Mouse (Mus musculus) neural tube, embryonic 13.5 days (tissue): ENCODE measurements around the gene Znrd1as. TPM values are rescaled to one million over a fixed set of nuclear protein-coding genes. Genes with fewer than 3 reads are reported as not detected.
"Not testable (repeated sequence)": the region's sequence is repeated elsewhere in the genome, so short reads cannot be mapped to it uniquely, and the experiment has no call there.

ENCODE experiments used
- ATAC-seq: fragments of 200-750 bp; cut with Nextera tagmentation; 2 replicates; pipeline ENCODE4 v1.8.0; 2017; ENCODE audit warnings: low read depth, mild to moderate bottlenecking, moderate TSS enrichment, moderate library complexity
- H3K27ac ChIP-seq: fragments of 300-500 bp; sonication (generic); replicated peaks from 2 replicates; pipeline ENCODE4 v1.5.1; 2015; ENCODE audit warnings: moderate library complexity, mild to moderate bottlenecking, inconsistent platforms
- H3K27me3 ChIP-seq: fragments of 300-500 bp; sonication (generic); 2 replicates; pipeline ENCODE4 v1.6.1; 2015; ENCODE audit warnings: mild to moderate bottlenecking, inconsistent platforms
- H3K36me3 ChIP-seq: fragments of 300-500 bp; sonication (generic); 2 replicates; pipeline ENCODE4 v1.6.1; 2015; ENCODE audit warnings: mild to moderate bottlenecking, inconsistent platforms
- H3K4me1 ChIP-seq: fragments of 300-500 bp; sonication (generic); replicated peaks from 2 replicates; pipeline ENCODE4 v1.6.1; 2015; ENCODE audit warnings: inconsistent platforms
- H3K4me2 ChIP-seq: fragments of 300-500 bp; sonication (generic); 2 replicates; pipeline ENCODE4 v1.6.1; 2015; ENCODE audit warnings: inconsistent platforms, mild to moderate bottlenecking, moderate library complexity
- H3K4me3 ChIP-seq: fragments of 300-500 bp; sonication (generic); 2 replicates; pipeline ENCODE4 v1.5.1; 2015; ENCODE audit warnings: mild to moderate bottlenecking, inconsistent platforms
- H3K9ac ChIP-seq: fragments of 300-500 bp; sonication (generic); 2 replicates; pipeline ENCODE4 v1.6.1; 2015; ENCODE audit warnings: moderate library complexity, mild to moderate bottlenecking, inconsistent platforms
- H3K9me3 ChIP-seq: fragments of 300-500 bp; sonication (generic); 2 replicates; pipeline ENCODE4 v1.6.1; 2016; ENCODE audit warnings: inconsistent platforms
- WGBS: fragments of 180-500 bp; shearing (Covaris S2); methylation state at CpG from one replicate; pipeline ENCODE4 v1.1.7; 2015; 5-methylcytosine and 5-hydroxymethylcytosine counted together
- polyA plus RNA-seq: library from polyadenylated mRNA; unstranded; fragments of >200 nt; fragmentation: Nextera tagmentation; extraction: Ambion mirVana; gene quantifications from 2 replicates; pipeline ENCODE4 v1.2.1, GENCODE M21; 2015

Znrd1as gene
- polyA plus RNA-seq, 1 experiment from 2014 or later, result 5.8 TPM

- Histone ChIP-seq H3K9me3 (no peaks in the 10 kb centered on the region), H3K9ac (no peak overlapping the region), H3K4me1 (0 out of 2 replicates have a peak, but pooled peaks cover 4% of the 10 kb centered on the region), H3K27me3 (peaks cover 30% of the 10 kb centered on the region), H3K36me3 (no peaks in the 10 kb centered on the region), H3K4me2 (peak overlapping the region; percentile 36), H3K27ac (no peak overlapping the region), H3K4me3 (peak overlapping the region; percentile 16)
- 10% methylated on average over 24 of the region's 24 CpGs for WGBS
- ATAC-seq, result no peak
Measured at GRCm38 (mm10) chr17:36988475-36988874, 30.1 kb downstream of the Znrd1as start.

DNA sequence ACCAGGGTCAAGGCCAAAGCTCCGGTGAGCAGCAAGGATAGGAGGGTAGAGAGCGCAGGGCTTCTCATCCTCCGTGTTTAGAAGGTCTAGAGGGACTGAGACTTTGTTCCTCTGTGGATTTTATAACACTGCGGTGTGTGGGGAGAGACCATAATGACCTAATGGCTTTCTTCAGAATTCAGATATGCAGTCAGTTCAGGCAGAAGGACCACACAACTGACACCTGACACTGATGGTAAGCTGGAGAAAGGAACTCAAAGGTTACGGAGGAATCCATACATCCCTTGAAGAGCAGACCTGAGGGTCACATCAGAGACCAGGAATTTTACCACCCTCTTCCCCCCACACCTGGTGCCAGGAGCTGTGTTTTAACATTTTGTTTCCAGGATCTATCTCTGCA is 31.0 kb downstream of the Znrd1as start, which contains the start of gene H2-M5:
H2-M5 (minus strand) TSS at position 101 of the 400 bp plus-strand sequence.
- Histone ChIP-seq H3K9ac (no peak within 1 kb of the TSS), H3K9me3 (no peaks in the 10 kb centered on the region), H3K4me3 (peak within 1 kb of the TSS; percentile 16), H3K4me1 (0 out of 2 replicates have a peak, but pooled peaks cover 4% of the 10 kb centered on the region), H3K4me2 (peak within 1 kb of the TSS; percentile 36), H3K36me3 (no peaks in the 10 kb centered on the region), H3K27me3 (peaks cover 30% of the 10 kb centered on the region), H3K27ac (no peak within 1 kb of the TSS)
- no peak for ATAC-seq
- WGBS, result 26% methylated on average over 5 of the region's 5 CpGs

DNA sequence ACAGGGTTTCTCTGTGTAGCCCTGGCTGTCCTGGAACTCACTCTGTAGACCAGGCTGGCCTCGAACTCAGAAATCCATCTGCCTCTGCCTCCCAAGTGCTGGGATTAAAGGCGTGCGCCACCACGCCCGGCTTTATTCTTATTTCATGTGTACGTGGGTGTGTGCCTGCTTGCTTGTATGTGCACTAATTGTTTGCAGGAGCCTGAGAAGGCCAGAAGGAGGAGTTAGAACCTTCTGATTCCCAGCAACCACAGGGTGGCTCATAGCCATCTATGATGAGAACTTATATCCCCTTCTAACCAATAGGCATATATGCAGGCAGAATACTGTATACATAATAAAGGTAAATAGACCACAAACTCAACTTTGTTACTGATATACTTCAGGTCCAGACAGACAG is 32.2 kb downstream of the Znrd1as start:
- not testable (repeated sequence) for H3K27ac ChIP-seq, H3K9ac ChIP-seq, H3K9me3 ChIP-seq, H3K4me1 ChIP-seq, H3K4me2 ChIP-seq, ATAC-seq, H3K36me3 ChIP-seq, H3K4me3 ChIP-seq
- WGBS, result 97% methylated on average over 6 of the region's 6 CpGs
- H3K27me3 ChIP-seq, result peaks cover 30% of the 10 kb centered on the region

DNA sequence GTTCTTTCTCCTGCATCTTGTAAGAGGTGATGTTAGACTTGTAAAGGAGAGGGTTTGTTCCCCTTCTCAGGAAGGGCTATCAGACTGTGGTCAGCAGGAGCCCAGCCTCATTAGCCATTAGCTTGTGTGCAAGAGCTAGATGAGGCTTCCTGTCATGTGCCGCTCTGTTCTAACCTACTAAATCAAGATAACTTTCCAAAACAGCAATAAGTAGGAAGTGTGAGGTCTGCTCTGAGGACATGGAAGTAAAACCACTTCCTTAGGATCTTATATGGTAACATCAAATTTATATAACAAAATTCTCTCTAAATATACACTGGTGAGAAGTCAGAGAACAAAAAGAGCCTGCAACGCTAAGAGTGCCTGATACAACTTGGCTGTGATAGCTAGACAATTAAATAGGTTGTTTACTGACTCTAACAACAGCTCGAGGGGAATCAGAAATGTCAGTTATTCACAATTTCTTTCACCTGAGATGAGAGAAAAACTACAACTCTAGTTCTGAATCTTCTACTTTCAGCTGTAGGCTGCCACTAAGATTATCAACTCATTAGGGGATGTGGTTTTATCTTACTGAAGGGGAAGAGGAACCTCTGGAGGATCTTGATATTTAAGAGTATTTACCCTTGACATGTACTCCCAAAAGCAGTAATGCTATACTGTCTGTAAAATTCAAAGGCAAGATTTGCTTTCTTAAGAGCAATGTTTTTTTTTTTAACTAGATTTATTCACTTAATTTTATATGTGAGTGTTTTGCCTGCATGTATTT is 34.1 kb downstream of the Znrd1as start:
- no peaks in the 10 kb centered on the region for H3K36me3 ChIP-seq
- H3K4me1 ChIP-seq, result 0 out of 2 replicates have a peak, but pooled peaks cover 4% of the 10 kb centered on the region
- no peak overlapping the region for H3K4me2 ChIP-seq
- no peak overlapping the region for H3K4me3 ChIP-seq
- H3K9ac ChIP-seq, result no peak overlapping the region
- no peak overlapping the region for H3K27ac ChIP-seq
- 71% methylated on average over 3 of the region's 3 CpGs for WGBS
- peaks cover 26% of the 10 kb centered on the region for H3K27me3 ChIP-seq
- ATAC-seq, result no peak
- H3K9me3 ChIP-seq, result no peaks in the 10 kb centered on the region

DNA sequence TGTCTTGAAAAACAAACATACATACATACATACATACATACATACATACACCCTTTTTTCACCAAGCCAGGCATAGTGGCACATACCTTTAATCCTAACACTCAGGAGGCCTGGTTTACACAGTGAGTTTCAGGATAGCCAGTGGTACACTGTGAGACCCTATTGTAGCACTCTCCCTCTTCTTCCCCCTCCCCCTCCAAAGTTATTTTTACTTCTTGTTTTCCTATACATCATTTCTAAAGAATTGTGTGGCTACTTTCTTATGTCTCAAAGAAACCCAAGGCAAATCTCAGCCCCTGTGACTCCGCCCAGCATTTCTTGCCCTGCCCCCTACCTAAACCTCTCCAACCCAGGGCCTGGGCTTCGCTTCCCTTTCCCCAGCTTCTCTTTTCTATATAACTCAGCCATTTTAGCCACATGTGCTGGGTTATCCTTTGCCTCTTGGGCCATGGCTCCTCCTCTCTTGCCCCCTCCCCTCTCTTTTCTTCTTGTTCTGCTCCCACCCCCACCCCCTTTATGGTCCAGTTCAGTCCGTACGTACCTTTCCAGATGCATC is 35.5 kb downstream of the Znrd1as start:
- Histone ChIP-seq H3K27me3 (peaks cover 13% of the 10 kb centered on the region), H3K27ac (no peak overlapping the region), H3K9me3 (no peaks in the 10 kb centered on the region), H3K4me3 (no peak overlapping the region), H3K9ac (no peak overlapping the region), H3K4me1 (no peaks in the 10 kb centered on the region), H3K36me3 (no peaks in the 10 kb centered on the region), H3K4me2 (no peak overlapping the region)
- 78% methylated on average over 4 of the region's 4 CpGs for WGBS
- ATAC-seq, result no peak

DNA sequence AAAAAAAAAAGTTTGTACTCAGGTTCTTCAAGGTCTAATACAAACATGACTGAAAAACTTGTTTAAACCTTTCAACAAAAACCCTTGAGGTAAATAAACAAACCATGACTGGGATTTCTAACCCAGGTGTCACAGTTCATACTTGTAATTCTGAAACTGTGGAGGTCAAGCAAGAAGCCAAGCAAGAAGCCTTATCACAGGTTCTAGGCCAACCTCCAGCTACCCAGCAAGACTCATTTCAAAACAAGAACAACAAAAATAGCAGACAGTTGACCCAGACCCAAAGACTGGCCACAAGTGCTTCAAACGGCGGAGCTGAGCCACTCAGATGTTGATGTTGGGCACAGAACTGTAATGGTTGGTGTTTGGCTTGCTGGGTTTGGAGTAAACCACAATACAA is 36.1 kb downstream of the Znrd1as start:
- peaks cover 6% of the 10 kb centered on the region for H3K27me3 ChIP-seq

GRCm38 (mm10) chr17:36995448-36995847 is 37.1 kb downstream of the Znrd1as start:
- H3K36me3 ChIP-seq, result no peaks in the 10 kb centered on the region
- no peak overlapping the region for H3K4me2 ChIP-seq
- no peak overlapping the region for H3K9ac ChIP-seq
- H3K4me1 ChIP-seq, result no peaks in the 10 kb centered on the region
- no peaks in the 10 kb centered on the region for H3K9me3 ChIP-seq
- H3K27me3 ChIP-seq, result no peaks in the 10 kb centered on the region
- 71% methylated on average over 3 of the region's 3 CpGs for WGBS
- H3K4me3 ChIP-seq, result no peak overlapping the region
- no peak overlapping the region for H3K27ac ChIP-seq
- no peak for ATAC-seq

More for the DNA sequence above, 36.1 kb downstream of the Znrd1as start:
- H3K36me3 ChIP-seq, result no peaks in the 10 kb centered on the region
- ATAC-seq, result no peak
- no peak overlapping the region for H3K4me2 ChIP-seq
- no peaks in the 10 kb centered on the region for H3K9me3 ChIP-seq
- no peak overlapping the region for H3K4me3 ChIP-seq
- no peak overlapping the region for H3K27ac ChIP-seq
- 91% methylated on average over 2 of the region's 2 CpGs for WGBS
- no peaks in the 10 kb centered on the region for H3K4me1 ChIP-seq
- H3K9ac ChIP-seq, result no peak overlapping the region

DNA sequence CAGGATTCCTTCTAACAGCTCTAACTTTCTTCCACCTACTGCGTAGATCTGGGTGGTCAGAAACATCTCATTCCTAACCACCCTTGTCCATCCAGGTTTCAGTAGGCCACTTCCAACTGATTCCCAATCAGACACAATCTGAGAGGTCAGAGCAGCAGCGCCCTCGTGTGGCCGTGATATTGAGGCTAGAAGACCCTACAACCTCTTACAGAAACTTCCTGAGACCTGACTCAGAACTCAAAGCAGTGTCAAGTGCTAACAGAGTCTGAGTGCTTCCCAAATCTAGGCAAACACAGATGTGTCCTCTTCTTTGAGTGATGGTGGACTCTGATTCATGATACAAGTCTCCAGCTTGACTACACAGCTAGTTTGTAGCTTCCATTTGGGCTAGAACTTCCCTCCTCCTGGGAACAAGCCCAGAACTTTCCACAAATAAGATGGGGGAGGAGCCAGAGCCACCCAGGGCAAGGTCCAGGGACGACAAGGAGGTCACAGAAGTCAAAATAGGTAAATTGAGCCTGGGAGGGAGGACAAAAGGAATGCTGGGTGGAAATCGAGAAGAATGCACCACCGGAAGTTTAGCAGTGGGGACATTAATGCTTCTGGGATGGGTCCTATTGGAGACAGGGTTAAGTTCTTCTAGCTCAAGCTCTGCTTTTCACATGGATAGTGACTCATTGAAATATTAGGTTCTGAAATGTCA is 38.8 kb downstream of the Znrd1as start:
- no peaks in the 10 kb centered on the region for H3K36me3 ChIP-seq
- ATAC-seq, result no peak
- WGBS, result 31% methylated on average over 7 of the region's 7 CpGs

DNA sequence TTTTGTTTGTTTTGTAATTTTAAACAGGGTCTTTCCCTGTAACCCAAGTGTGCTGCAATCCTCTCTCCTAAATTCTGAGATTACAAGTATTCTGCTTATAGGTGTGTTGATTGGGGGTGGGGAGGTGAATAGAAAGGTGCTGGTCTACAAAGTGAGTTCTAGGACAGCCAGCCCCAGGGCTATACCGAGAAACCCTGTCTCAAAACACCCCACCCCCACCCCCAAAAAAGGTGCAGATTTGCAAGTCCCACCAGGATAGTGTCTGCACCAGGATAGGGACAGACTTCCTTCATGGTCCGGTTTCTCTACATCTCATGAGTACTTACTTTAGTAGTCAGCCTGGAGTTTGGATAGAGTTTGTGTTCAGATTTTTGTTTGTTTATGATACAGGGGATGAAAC is 40.1 kb downstream of the Znrd1as start:
- Histone ChIP-seq H3K27ac (no peak overlapping the region), H3K9me3 (no peaks in the 10 kb centered on the region), H3K4me1 (peaks cover 8% of the 10 kb centered on the region), H3K36me3 (no peaks in the 10 kb centered on the region), H3K4me3 (no peak overlapping the region), H3K9ac (no peak overlapping the region), H3K27me3 (no peaks in the 10 kb centered on the region), H3K4me2 (no peak overlapping the region)
- ATAC-seq, result no peak
- WGBS, result 73% methylated on average over 2 of the region's 2 CpGs

More for the DNA sequence above, 38.8 kb downstream of the Znrd1as start:
- Histone ChIP-seq H3K4me2 (no peak overlapping the region), H3K4me3 (no peak overlapping the region), H3K27me3 (no peaks in the 10 kb centered on the region), H3K9me3 (no peaks in the 10 kb centered on the region), H3K4me1 (peaks cover 4% of the 10 kb centered on the region; the same call in 1 of the 2 replicates), H3K9ac (no peak overlapping the region), H3K27ac (no peak overlapping the region)

GRCm38 (mm10) chr17:37000863-37001262 is 42.5 kb downstream of the Znrd1as start, which contains the start of gene Zfp57:
Zfp57 (plus strand) TSS chr17:37001163.
- WGBS, result 94% methylated on average over 7 of the region's 7 CpGs
- Histone ChIP-seq H3K27me3 (no peaks in the 10 kb centered on the region), H3K9ac (0 out of 2 replicates have a peak within 1 kb of the TSS, but pooled peaks have one; percentile 87), H3K4me2 (peak within 1 kb of the TSS; percentile 70), H3K27ac (peak within 1 kb of the TSS; percentile 95), H3K4me1 (peaks cover 25% of the 10 kb centered on the region), H3K9me3 (no peaks in the 10 kb centered on the region), H3K36me3 (peaks cover 13% of the 10 kb centered on the region), H3K4me3 (peak within 1 kb of the TSS; percentile 63)
- no peak for ATAC-seq

GRCm38 (mm10) chr17:37002364-37003330 is 44.3 kb downstream of the Znrd1as start:
- H3K9ac ChIP-seq, result peak overlapping the region; percentile 87
- H3K36me3 ChIP-seq, result peaks cover 31% of the 10 kb centered on the region
- H3K4me1 ChIP-seq, result peaks cover 29% of the 10 kb centered on the region
- H3K27me3 ChIP-seq, result no peaks in the 10 kb centered on the region
- H3K9me3 ChIP-seq, result no peaks in the 10 kb centered on the region
- H3K27ac ChIP-seq, result peak overlapping the region; percentile 95
- ATAC-seq, result peak; percentile 90
- WGBS, result under 1% methylated on average over 49 of the region's 49 CpGs
- H3K4me3 ChIP-seq, result peak overlapping the region; percentile 63
- H3K4me2 ChIP-seq, result peak overlapping the region; percentile 70
